Mouse (Mus musculus): ENCODE data around the gene Fbxo30.

The Fbxo30 gene

GRCm38 (mm10) chr10:11319446-11319970 is 38.4 kb downstream of the Fbxo30 start:
- no peak for TF ChIP-seq GATA4 (IDR thresholded peaks at IDR 0.05; ENCODE audit: insufficient replicate concordance, low read length)

GRCm38 (mm10) chr10:11322316-11322715 is 41.2 kb downstream of the Fbxo30 start:
- TF ChIP-seq GATA4 (IDR thresholded peaks at IDR 0.05; ENCODE audit: insufficient replicate concordance, low read length) = no peak

GRCm38 (mm10) chr10:11323202-11323898 is 42.2 kb downstream of the Fbxo30 start:
- no peak for TF ChIP-seq GATA4 (IDR thresholded peaks at IDR 0.05; ENCODE audit: insufficient replicate concordance, low read length)

GRCm38 (mm10) chr10:11326526-11326925 is 45.4 kb downstream of the Fbxo30 start:
- TF ChIP-seq GATA4 (IDR thresholded peaks at IDR 0.05; ENCODE audit: insufficient replicate concordance, low read length) = no peak

- no peak; the same call in 1 of the 2 replicates for TF ChIP-seq GATA4 (IDR thresholded peaks at IDR 0.05; ENCODE audit: insufficient replicate concordance, low read length)
Observed at GRCm38 (mm10) chr10:11343205-11344141, 62.3 kb downstream of the Fbxo30 start, which contains the start of gene Epm2a. Gene Epm2a (plus strand): TSS chr10:11343404.

DNA sequence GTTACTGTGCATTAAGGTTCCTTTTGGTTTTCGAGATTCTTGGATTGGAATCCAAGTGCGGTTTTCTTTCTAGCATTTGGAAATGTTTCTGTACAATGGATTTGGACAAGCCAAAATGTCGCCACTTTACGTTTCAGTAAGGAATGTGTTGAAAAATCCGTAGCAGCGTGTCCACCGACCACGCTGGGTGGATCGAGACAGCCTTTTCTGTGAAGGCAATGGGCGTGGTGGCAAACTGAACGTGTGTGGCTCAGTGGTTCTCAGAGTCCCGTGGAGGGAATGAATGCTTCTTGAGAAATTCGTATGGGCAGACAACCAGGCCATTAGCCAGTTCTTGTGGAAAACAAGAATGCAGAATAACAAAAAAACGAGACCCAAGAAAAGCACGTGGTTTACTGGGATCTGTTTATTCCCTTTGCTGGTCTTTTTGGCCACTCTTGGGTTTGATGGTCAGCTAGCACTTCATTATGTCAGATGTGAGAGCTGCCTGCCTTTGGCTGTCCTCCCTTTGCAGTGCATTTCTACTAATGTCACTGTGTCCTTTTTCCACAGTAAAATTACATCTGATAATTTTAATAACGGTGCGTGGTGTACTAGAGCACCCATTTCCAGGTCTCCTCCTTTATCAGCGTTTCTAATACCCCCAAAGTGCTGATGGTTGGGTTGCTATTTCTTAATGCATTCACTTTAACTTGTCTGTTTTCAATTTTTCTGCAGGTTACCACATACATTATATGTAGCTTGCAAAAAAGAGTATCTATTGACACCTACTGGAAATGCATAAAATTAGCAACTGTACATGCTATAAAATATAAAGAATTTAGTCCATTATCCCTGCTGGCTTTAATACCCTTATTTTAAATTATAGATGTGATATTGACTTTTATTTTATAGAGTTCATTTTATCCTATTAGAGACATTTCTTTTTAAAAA is 63.7 kb downstream of the Fbxo30 start:
- no peak for TF ChIP-seq GATA4 (IDR thresholded peaks at IDR 0.05; ENCODE audit: insufficient replicate concordance, low read length)
